Mouse (Mus musculus) splenic B cell, adult 2 months (primary cell): ENCODE measurements around the gene Pdk3.

Source experiments
- DNase-seq: peaks from one replicate; pipeline ENCODE4 v3.0.0-alpha.2; 2011; ENCODE audit warnings: low read depth, low spot score
- H3K27me3 ChIP-seq: 2 replicates; pipeline ENCODE4 v1.6.1; 2012; ENCODE audit warnings: mild to moderate bottlenecking, low read length, moderate library complexity, mixed read lengths; ENCODE audit not compliant: control insufficient read depth, poor library complexity, insufficient read depth, severe bottlenecking
- H3K36me3 ChIP-seq: 2 replicates; pipeline ENCODE4 v1.6.1; 2012; ENCODE audit warnings: mild to moderate bottlenecking, low read length, moderate library complexity, mixed read lengths; ENCODE audit not compliant: control insufficient read depth, poor library complexity, insufficient read depth, severe bottlenecking

Pdk3 gene

DNA sequence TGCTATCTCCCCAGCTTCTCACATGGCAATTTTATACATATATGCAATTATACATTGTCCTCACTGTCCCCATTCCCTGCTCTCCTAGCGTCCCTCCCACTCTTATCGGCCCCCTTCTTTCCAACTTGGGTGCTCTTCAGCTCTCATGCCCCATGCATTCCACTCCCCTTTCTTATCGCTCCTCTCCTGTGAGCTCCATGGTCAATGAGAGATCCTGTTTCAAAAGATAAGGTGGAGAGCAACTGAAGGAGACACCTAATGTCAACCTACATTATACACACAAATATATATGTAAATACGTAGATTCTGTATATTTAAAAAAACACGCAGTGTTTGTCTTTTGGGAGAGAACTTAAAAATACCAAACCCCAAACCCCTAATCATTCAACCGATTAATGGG is 81.4 kb downstream of the Pdk3 start:
- DNase-seq, result no peak
- H3K36me3 ChIP-seq, result no peaks in the 10 kb centered on the region
- no peaks in the 10 kb centered on the region for H3K27me3 ChIP-seq

- H3K36me3 ChIP-seq, result no peaks in the 10 kb centered on the region
- no peak for DNase-seq
- no peaks in the 10 kb centered on the region for H3K27me3 ChIP-seq
Measured at GRCm38 (mm10) chrX:93749165-93749564, 82.8 kb downstream of the Pdk3 start.

- no peaks in the 10 kb centered on the region for H3K36me3 ChIP-seq
- DNase-seq, result no peak
- no peaks in the 10 kb centered on the region for H3K27me3 ChIP-seq
Measured at GRCm38 (mm10) chrX:93732975-93733748, 98.8 kb downstream of the Pdk3 start.

DNA sequence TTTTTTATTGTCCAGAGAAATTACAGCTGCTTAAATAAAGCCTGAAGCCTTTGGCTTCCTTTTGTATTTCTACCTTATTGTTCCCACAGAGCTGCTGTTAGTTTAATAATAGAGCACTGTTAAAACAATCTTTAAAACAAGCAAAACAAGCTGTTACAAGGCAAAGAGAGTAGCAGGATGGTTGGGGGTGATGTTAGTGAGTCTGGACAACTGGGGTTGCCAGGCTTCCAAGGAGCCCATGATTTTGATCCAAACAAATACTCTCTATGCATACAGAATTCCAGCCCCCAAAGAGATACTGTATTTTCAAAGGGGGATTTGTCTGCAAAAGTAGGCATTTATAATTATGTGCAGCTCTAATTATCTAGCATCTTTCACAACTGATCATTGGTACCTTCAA is 99.6 kb downstream of the Pdk3 start:
- no peaks in the 10 kb centered on the region for H3K36me3 ChIP-seq
- no peak for DNase-seq

DNA sequence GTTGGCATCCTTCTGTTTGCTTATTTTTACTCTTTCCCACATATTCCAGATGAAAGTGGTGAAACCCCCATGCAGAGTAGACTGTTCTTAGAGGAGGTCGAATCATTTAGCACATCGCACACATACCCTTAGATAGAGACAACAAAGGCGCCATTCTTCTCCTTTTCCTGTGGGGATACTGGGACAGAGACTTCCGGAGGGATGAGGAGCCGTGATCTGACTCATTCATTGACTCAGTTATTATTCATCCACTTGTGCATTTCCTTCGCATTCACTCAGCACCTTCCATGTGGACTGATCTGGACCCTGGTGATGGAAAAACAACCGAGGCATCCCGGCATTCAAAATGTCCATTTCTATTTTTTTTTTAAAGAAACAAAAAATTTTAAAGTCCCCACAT is 101.1 kb downstream of the Pdk3 start:
- DNase-seq, result no peak
- H3K36me3 ChIP-seq, result no peaks in the 10 kb centered on the region

More for the DNA sequence above, 99.6 kb downstream of the Pdk3 start:
- no peaks in the 10 kb centered on the region for H3K27me3 ChIP-seq

DNA sequence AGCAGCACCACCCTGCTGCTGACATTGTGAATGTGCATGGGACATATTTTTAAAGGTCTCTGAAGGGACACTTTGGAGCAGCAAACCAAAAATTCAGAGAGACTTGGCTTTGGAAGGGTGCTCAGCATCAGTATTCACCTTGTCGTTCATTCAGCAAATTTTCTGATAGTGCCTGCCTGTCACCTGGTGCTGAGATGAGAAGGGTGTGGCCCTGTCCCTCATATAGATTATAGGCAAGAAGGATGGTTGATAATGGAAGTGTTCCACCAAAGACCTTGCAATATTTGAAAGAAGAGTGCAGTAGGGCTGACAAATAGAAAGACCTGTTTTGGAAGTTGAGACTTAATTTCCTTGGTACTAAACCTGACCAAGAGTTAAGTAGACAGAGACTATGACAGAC is 102.5 kb downstream of the Pdk3 start:
- no peak for DNase-seq
- no peaks in the 10 kb centered on the region for H3K36me3 ChIP-seq
- no peaks in the 10 kb centered on the region for H3K27me3 ChIP-seq

More for the DNA sequence above, 101.1 kb downstream of the Pdk3 start:
- H3K27me3 ChIP-seq, result no peaks in the 10 kb centered on the region
